Mouse (Mus musculus): ENCODE results near the gene Vps37b.

Gene Vps37b

GRCm38 (mm10) chr5:124021701-124022100 lies 10.4 kb downstream of the Vps37b start:
- DNase-seq (ENCODE audit: low read depth, low spot score) = no peak

GRCm38 (mm10) chr5:124021148-124021547 lies 10.9 kb downstream of the Vps37b start:
- no peak for DNase-seq (ENCODE audit: low read depth, low spot score)

DNA sequence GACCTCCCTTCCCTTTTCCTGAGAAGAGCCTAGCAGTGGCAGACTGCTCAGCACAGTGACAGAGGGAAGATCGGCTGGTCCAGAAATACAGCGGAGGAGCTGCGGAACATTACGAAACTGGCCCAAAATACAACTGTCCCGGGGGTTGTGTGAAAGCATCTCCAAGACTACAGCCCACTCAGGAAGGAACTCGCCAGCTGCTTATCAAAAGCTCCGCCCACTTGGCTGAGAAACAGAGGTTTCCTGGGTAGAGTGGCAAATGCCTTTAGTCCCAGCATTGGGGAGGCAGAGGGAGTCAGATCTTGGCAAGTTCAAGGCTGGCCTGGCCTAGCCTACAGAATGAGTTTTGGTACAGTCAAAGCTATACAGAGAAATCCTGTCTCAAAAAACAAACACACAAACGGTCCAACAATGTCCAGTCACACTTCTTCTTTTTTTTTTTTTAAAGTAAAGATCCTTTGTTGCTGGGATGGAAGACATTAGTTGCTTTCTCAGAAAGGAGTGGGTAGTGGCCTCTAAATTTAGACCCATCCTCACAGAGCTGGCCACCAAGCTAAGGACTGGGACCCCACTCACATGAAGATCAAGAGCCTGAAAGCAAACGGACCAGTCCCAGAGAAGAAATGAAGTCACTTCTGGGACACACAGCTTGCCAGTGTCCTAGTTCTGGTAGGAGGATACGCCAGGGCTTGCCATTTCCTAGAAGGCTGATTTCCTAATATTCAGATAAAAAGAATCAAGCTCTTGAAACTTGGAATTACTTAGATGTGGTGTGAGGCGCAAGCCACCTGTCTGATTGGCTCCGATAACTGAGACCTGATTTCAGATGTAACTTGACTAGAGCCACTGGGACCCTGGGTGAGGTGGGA lies 12.5 kb downstream of the Vps37b start:
- DNase-seq (ENCODE audit: low read depth, low spot score) = no peak

GRCm38 (mm10) chr5:124018651-124019050 lies 13.4 kb downstream of the Vps37b start:
- DNase-seq (ENCODE audit: low read depth, low spot score) = no peak

GRCm38 (mm10) chr5:124017941-124018340 lies 14.1 kb downstream of the Vps37b start:
- no peak for DNase-seq (ENCODE audit: low read depth, low spot score)

DNA sequence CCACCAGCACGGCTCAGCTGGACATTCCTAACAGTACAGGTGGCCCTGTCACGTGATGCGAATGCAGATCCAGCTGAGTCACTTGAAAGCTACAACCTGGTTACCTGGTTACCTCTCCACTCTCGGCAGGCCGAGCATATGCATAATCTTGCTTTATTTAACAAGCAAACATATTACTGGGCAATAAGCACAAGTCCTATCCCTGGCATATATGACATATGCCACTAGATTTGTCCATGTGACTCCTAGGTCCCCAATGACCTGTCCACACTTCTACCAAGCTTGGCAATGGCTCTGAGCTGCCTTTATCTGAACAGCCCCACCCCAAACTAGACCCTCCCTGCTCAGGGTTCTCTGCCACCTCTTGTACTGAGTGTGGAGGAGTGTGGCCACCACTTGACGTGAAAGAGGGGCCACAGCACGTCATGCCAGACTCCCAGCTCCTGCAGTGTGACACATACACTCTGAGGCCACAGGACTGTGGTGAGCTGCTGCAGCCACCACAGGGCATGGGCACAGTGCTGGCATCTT lies 15.7 kb downstream of the Vps37b start:
- DNase-seq (ENCODE audit: low read depth, low spot score) = no peak

DNA sequence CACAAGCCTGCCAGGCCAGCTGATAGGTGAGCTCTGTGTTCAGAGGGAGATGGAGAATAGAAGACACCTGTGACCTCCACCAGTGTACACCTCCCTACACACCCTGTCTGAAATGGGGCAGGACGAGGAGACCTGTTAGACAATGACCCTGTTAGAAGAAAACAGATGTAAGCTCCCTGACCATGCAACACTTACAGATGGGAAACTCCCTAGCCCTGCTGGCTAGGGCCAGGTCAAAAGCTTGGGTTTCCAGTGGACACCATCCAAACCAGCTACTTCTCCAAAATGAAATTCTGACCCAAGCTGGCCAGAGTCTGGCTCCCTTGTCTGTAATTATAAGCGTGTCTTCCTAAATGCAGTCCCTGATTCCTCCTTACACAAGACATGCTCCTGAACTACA lies 16.3 kb downstream of the Vps37b start:
- no peak for DNase-seq (ENCODE audit: low read depth, low spot score)

DNA sequence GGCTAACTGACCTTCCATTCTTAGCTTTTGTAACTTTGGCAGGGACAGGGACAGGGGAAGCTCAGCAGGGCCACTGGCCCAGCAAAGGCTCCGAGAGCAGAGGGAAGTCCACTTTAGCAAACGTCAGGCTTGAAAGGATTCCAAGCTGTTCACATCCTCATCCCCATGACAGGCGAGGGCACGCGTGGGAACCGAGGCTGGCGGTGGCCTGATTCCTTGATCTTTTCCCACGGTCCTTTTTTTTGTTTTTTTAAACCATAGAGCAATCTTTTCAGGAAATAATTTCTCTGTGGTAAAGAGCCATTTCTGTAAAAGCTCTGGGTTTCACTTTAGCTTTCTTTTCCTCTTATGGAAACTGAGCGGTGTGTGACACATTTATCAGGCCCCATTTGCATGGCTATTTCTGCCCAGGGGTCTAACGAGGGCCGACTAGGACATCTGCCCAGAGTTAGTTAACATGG lies 17.2 kb downstream of the Vps37b start:
- DNase-seq (ENCODE audit: low read depth, low spot score) = peak; percentile 67

- no peak for DNase-seq (ENCODE audit: low read depth, low spot score)
Observed at GRCm38 (mm10) chr5:124014180-124014579, 17.9 kb downstream of the Vps37b start.

GRCm38 (mm10) chr5:124013747-124014146 lies 18.3 kb downstream of the Vps37b start:
- DNase-seq (ENCODE audit: low read depth, low spot score) = no peak

GRCm38 (mm10) chr5:124012885-124013284 lies 19.2 kb downstream of the Vps37b start:
- DNase-seq (ENCODE audit: low read depth, low spot score) = no peak

- no peak for DNase-seq (ENCODE audit: low read depth, low spot score)
Observed at GRCm38 (mm10) chr5:124011927-124012326, 20.1 kb downstream of the Vps37b start.

- no peak for DNase-seq (ENCODE audit: low read depth, low spot score)
Observed at GRCm38 (mm10) chr5:124010910-124011655, 21.0 kb downstream of the Vps37b start.

GRCm38 (mm10) chr5:124010077-124010476 lies 22.0 kb downstream of the Vps37b start:
- no peak for DNase-seq (ENCODE audit: low read depth, low spot score)

DNA sequence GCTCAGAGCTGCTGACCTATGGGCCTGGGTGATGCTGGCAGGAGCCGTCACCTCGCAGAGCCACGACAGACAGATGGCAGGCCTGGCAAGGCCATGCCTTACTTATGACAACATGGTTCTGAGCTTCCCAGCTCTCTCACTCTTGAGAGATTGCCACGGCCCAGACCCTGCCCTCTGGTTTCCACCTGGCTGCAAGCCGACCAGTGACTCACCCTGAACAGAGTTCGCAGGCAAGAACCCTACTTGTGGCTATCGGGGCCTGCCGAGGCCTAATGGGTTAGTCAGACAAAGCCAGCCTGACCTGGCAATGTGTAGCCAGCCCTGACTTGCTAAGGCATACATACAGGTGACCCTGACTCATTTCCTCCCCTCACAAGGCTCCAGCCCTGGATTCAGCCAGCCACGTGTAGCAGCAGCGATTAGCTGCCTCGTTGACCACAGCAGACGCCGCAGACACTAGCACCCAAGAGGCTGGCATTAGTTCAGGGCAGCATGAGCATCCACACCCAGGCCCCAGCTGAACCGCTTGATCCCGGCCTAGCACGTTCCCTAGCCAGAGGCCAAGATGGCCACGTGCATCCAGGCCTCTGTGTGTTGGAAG lies 25.1 kb downstream of the Vps37b start:
- no peak for DNase-seq (ENCODE audit: low read depth, low spot score)

- no peak for DNase-seq (ENCODE audit: low read depth, low spot score)
Observed at GRCm38 (mm10) chr5:124006082-124006873, 25.8 kb downstream of the Vps37b start.

- no peak for DNase-seq (ENCODE audit: low read depth, low spot score)
Observed at GRCm38 (mm10) chr5:124005591-124005990, 26.5 kb downstream of the Vps37b start.

GRCm38 (mm10) chr5:124005151-124005500 lies 26.9 kb downstream of the Vps37b start:
- DNase-seq (ENCODE audit: low read depth, low spot score) = no peak

GRCm38 (mm10) chr5:124004356-124005150 lies 27.5 kb downstream of the Vps37b start:
- no peak for DNase-seq (ENCODE audit: low read depth, low spot score)

DNA sequence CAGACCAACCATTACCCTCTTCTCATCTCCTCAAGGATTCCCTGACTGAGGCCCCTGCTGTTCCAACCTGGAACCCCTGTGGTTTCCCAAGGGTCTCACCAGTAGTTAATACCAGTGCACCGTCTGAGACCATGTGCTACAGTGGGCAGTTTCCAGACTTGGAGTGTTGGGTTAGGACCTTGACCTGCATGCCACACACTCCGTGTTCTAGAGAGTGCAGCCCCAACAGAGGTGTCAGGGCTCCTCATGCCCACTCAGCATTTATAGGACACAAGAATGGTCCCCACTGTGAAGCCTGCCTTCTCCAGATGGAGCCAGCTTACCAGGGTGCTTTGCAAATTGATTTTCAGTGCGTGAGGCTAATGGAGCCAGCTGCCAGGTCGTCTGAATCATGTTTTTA lies 28.7 kb downstream of the Vps37b start:
- no peak for DNase-seq (ENCODE audit: low read depth, low spot score)

- DNase-seq (ENCODE audit: low read depth, low spot score) = no peak
Observed at GRCm38 (mm10) chr5:124002876-124003275, 29.2 kb downstream of the Vps37b start.
